Mouse (Mus musculus) regulatory T cell (primary cell): ENCODE results near the gene Dip2a.

Experiments used
- in situ Hi-C: fragments of 300-600 bp; cut with MboI, MseI; formaldehyde crosslinking; loops from one replicate; pipeline ENCODE4 v1.15.1; 2025; ENCODE audit warnings: high pct_unique_total_duplicates

Dip2a gene

DNA sequence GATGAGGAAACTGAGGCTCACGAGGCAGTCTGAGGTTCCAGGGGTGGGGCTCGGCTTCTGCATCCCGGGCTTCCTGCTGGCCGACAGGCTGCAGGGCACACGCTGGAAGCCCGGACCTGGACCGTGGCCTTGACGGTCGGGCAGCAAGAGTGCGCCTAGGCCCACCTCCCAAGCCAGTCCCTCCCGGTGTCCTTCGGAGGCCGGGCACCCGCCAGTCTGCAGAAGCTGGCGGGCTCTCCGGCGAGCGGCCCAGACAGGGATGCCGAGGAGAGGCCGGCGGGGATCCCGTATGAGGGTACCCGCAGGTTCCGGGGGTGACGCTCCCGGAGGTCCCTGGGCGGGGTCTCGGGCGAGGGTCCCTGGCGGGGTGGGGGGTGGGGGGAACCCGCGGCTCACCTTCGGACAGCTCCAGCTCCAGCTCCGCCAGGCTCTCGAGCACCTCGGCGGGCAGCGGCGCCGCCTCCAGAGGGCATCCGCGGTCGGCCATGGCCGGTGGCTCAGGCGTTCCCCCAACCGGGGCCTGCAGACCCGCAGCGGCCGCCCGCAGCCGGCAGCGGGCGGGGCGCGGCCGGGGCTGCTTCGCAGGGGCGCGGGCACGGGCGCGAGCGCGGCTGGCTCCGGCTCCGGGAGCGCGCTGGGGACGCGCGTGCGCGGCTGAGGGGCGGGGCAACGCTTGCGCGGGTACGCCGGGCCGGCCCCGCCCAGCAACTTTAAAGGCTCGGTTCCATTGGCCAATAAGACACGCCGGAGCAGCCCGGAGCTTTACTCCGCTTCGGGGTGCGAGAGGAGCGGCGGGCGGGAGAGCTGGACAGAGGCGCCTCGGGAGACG, at the start of gene Dip2a:
Gene Dip2a (minus strand): TSS at position 581 of the 829 bp plus-strand sequence.
- in situ Hi-C loops, result loop anchor here (10.0 kb wide), 1 partner anchor 680 kb away; no protein-coding TSS in a partner anchor

DNA sequence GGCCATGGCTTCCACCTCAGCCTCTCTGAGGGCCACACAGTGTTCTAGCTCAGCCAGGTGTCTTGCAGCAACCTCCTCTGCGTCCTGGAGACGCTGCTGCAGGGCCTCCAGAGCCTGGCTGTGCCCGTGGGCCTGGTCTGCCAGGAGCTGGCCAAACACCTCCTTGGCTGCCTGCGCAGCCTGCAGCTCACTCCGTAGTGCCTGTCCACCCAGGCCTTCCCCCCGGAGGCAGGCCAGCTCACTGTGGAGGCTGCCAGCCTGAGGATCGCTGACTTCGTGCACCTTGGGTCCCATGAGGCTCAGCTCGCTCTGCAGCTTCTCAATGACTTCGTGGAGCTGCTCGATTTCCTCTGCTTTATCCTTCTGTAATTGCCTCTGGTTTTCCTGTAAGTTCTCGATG, 47.5 kb upstream of the Dip2a start:
- in situ Hi-C loops, result no loop called here

- in situ Hi-C loops, result no loop called here
These were observed 46.7 kb upstream of the Dip2a start for GRCm38 (mm10) chr10:76391786-76392185.

GRCm38 (mm10) chr10:76391166-76391565, 46.1 kb upstream of the Dip2a start:
- in situ Hi-C loops, result no loop called here

- in situ Hi-C loops, result loop anchor here (5.0 kb wide), 1 partner anchor 47 kb away; no protein-coding TSS in a partner anchor
These were observed 29.9 kb upstream of the Dip2a start for GRCm38 (mm10) chr10:76374981-76375380.

GRCm38 (mm10) chr10:76371736-76372135, 26.6 kb upstream of the Dip2a start:
- in situ Hi-C loops, result no loop called here

DNA sequence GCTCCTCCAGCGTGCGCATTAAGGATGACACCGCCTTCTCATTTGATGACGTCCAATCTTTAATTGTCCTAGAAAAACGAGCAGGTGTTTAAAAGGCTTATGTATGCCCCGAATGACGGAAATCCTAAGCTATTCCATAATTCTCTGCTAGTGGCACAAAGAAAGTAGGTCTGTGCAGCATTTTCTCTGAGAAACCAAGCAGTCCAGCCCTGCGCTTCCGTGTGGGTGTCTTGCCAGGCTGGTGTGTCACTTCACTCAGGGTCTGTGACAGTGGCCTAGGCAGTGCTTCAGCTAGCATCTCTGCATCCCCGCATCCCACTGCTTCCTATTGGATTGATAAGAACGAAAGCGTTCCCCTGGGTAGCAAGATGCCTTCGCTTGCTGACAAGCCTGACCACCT, 23.7 kb upstream of the Dip2a start:
- in situ Hi-C loops, result no loop called here

DNA sequence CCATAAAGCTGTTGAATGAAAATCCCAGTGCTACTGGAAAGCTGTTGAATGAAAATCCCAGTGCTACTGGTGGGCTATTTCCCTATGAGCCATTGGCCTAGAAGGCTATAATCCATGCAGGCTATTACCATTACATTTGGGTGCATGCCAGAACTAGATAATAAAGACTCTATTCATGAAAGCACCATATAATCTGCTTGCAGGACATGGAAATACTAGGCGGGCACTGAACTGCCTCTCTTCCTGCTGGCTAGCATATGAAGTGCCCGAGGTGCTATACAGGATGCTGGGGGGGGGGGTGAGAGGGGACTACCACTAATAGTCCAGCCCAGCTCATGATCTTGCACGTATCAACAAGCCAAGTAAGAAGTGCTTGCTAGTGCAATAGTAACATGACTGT, 18.1 kb upstream of the Dip2a start:
- in situ Hi-C loops, result no loop called here

DNA sequence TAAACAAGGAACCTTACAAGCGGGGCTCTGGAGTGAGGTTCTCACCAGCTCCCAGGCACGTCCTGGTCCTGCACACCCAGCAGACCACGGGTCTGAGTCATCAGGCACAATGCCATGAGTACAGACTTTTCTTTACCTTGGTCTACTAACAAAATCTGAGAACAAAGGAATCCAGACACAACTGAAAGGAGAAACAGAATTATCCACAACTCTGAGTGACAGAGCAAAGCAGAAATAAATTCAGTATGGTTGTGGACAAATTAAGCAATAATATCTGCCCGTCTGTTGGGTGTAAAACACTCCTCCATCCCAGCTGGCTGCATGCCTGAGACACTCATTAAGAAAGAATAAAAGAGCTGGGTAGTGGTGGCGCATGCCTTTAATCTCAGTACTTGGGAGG, 13.4 kb upstream of the Dip2a start:
- in situ Hi-C loops, result no loop called here

DNA sequence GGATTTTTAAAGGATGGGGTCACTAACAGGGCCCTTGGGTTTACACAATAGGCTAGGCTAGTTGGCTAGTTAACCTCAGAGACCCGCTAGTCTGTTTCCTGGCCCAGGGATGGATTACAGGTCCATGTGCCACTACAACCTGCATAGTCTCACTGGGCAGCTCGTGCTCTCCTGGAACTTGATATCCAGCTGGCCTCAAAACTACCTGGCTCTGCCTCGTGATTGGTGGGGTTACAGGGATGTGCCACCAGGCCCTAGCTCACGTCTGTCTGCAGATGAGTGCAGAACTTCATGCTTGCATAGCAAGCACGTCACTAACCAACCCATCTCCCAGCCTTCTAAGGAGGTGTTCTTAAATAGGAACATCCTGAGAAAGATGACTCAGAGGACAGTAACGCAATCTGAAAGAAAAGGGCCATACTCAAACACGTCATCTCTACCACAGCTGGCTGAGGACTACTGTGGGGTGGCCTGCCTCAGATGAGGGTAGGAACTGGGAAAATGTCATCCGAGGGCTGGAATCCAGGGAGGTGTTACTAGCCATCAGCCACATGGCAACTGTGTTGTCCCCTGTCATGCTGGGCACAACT, 12.3 kb upstream of the Dip2a start:
- in situ Hi-C loops, result no loop called here

DNA sequence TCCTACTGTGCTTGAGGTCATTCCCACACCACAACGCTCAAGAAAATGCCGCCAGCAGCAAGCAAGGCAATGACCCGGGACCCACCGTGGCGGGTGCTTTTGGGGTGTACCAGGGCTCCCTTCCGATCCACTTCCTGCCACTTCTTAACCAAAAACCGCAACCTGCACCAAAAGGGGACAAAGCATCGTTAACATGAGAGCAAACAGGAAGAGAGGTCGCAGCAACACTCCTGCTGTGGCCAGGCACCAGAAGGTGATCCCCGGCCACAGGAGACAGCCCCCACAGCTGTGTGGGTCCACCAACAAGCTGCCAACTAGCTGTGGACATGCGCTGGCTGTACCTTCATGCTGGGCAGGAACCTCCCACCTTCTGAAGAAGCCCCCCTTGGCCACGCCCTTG, 9.9 kb upstream of the Dip2a start:
- in situ Hi-C loops, result no loop called here

DNA sequence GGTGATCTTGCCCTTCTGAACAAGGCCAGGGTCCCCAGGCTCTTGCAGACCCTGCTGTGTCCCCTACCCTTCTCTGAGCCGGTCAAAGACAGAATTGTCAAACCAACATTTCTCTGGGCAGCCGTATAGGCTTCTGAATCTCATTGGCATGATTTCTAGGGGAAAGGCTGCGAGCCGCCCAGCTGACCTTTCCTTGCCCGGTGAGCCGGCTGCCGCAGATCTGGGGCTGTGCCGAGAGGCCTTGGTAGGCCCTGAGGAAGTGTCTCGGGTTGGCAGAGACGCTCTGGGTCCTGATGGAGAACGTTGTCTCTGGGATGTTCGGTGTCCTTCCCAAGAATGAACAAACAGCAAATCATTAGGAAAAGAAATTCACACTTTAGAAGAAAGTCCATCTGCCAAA, 8.9 kb upstream of the Dip2a start:
- in situ Hi-C loops, result no loop called here

- in situ Hi-C loops, result no loop called here
These were observed 6.9 kb upstream of the Dip2a start for GRCm38 (mm10) chr10:76351953-76352352.

DNA sequence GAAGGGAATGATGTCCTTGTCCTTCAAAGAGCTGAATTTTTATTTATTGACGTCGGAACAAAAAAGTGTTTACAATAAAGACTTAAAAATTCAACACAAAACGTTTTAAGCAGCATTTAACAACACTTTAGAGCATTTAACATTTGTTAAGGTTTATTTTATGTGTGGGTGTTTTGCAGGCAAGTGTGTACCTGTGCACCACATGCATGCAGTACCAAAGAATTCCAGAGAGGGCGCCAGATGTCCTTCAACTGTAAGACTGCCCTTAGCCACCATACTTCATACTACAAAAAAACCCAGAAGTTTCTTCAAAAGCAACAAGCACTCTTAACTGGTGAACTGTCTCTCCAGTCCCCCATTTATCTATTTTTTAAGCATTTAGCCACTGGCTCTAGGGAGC, 1.5 kb upstream of the Dip2a start:
- in situ Hi-C loops, result loop anchor here (10.0 kb wide), 1 partner anchor 678 kb away; no protein-coding TSS in a partner anchor

DNA sequence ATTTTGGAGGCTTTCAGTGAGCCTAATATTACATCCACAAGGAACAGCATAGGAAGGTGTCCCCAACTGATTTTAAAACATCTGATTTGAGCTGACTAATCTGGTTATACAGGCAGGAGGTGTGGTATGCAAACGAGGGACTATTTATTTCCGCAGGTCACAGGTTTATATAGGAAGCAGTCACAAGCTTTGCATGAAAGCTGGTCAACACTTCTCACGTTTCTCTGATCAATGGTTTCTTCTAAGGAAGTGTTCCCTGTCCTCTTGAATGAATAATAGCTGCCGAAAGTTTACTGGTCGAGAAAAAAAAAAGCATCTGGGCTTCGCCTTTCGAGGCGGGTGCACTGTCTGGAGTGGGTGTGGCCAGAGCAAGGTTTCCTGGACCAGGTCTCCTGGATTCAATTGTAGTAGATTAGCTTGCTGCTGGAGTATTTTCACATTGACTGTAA, 976 bp upstream of the Dip2a start:
- in situ Hi-C loops, result loop anchor here (10.0 kb wide), 1 partner anchor 679 kb away; no protein-coding TSS in a partner anchor

- in situ Hi-C loops, result loop anchor here (10.0 kb wide), 1 partner anchor 679 kb away; no protein-coding TSS in a partner anchor
These were observed 430 bp upstream of the Dip2a start for GRCm38 (mm10) chr10:76345540-76345902.

- in situ Hi-C loops, result no loop called here
These were observed 10.7 kb downstream of the Dip2a start for GRCm38 (mm10) chr10:76334350-76334749.

DNA sequence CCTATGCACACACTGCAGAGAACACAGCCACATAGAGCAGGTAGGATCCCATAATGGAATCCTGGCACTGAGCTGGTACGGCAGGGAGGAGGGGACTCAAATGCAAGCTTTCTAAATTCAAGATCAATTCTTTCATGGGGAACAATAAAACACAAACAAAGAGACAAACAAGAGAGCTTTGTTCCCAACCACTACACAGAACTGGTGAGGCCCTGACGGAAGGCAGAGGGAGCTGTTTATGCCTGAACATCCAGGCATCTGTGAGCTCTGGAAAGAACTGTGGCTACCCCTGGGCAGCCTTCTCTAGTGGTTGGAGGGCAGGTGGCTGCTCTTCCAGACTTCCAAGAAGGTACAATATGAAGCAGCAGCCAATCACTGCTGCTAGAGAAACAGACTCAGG, 13.1 kb downstream of the Dip2a start:
- in situ Hi-C loops, result no loop called here

DNA sequence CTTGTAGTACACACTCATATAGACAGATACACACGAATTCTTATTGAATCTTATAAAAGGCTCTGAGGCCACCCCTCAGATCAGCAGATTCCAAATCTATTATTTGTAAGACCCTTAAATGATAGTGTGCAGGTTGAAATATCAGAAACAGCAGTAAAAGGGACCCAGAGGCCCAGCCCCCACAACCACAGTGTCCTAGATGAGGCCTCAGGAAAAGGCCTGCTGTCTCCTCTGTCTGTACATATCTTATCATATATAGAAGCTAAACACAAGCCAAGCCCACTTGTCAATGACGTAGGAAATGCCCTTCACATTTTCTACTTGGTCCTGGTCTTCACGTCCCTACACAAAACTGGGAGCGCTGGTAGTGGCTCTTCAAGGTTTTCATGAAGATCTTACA, 16.0 kb downstream of the Dip2a start:
- in situ Hi-C loops, result no loop called here

DNA sequence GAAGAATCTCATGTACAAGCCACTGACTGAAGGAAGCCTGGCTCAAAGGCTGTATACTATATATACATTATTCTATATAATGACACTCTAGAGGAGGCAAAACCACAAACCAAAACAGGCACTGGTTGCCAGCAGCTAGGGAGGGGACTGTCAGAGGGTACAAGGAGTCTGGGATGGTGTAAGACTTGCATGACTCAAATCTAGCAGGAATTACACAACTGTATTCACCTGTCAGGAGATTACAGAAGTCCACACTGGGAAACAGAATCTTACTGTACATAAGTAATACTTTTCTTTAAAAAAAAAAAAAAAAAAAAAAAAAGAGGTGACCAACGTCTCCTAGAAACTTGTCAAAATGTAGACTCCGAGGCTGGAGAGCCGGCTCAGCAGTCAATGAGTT, 16.5 kb downstream of the Dip2a start:
- in situ Hi-C loops, result no loop called here

DNA sequence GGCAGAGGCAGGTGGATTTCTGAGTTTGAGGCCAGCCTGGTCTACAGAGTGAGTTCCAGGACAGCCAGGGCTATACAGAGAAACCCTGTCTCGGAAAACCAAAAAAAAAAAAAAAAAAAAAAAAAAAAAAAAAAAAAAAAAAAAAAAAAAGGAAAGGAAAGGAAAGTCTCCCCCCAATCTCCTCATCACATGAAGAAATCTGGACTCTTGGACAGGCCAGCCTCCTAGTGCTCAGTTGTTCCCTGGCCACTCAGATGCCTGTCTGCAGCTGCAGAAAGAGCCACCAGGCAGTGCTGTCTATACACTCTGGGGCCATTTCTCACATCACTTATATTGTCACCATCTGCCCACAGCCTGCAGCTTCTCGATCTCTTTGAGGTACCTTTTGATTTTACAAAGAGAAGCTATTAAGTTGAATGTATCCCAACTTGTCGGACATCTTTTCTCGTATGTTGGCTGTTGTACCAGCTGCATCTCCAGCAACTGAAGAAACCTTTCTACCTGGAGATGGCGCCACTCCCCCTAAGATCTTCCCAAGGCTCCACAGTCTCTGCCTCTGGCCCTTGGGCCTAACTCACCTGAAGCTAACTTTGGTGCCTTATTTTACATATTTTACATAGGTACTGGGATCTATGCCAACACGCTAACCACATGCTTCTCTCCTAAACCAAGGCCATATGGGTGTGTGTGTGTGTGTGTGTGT, 18.6 kb downstream of the Dip2a start:
- in situ Hi-C loops, result no loop called here

- in situ Hi-C loops, result no loop called here
These were observed 27.5 kb downstream of the Dip2a start for GRCm38 (mm10) chr10:76317623-76318022.
